Mouse (Mus musculus): ENCODE measurements around the gene Dph3. TPM values are rescaled to one million over a fixed set of nuclear protein-coding genes. Genes with fewer than 3 reads are reported as not detected.

The Dph3 gene
- total RNA-seq, 4 experiments from 2014 or later, result 33.7 to 42.6 (median 36.0) TPM

DNA sequence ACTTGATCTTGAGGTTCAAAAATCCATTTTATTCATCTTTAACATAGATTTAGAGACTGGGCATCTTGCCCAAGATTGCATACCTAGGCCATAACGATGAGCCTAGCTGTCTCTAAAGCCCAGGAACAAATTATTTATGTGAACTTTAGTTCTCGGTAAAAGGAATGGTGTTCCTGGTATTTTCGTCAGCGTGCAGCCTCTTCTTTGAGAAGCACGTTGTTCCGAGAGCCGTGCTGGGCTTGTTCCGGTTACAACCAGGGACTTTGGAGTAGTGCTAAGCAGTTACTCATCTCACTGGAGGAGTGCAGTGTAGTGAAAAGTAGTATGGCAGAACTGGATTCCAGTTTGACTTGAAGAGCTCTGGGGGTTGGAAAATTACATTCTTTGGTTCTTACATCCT is 697 bp upstream of the Dph3 start:
- no peak for DNase-seq (ENCODE audit: low spot score in 2 of 2)

DNA sequence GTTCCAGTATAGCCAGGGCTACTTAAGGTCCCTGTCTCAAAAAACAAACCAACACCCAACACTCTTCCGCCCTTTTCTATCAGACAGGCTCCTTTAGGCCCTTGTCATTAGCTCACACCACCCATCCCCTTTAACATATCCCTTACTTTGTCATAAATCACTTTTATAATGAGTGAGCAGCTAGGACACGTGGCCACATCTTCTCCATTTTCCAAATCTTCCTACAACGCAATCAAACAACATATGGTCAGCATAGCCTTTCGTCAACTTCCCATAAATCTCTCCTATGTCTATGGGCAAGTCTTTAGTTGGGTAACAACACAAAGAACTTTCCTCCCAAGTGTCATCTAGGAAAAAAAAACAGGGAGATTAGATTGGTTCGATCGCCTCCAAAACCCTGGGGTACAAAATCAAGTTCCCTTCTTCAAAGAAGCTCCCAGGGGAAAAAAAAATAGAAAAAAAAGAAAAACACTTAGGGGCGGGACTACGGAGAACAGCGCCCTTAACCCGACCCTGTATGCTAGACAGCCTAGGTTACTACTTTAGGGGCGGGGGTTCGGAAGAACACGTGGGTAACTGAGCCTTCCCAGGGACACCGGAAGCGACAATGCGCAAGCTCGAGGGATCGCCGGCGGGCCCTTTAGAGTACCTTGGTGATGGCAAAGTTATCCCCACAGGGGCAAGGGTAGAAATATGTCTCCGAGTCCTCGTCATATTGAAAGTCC is 606 bp downstream of the Dph3 start, which contains the start of gene Oxnad1:
Oxnad1 (plus strand) TSS at position 614 of the 725 bp plus-strand sequence.
- no peak for DNase-seq (ENCODE audit: low spot score in 2 of 2)

DNA sequence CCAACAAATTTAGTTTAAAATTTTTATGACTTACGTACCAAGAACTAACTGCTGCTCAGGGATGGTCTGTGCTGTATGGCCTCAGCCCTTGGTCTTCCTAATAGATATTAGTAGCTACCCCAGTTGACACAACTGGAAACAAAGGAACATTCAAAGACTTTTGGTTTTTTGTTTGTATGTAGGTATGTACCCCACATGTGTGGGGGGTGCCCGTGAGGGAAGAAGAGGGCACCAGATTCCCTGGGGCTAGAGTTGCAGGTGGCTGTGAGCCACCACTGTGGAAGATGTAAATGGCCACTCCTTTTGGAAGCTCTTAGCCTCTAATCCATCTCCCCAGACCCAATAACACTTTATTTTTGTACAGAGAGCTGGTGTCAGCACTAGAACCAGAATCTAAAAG is 2.1 kb downstream of the Dph3 start:
- no peak for DNase-seq (ENCODE audit: low spot score in 2 of 2)

DNA sequence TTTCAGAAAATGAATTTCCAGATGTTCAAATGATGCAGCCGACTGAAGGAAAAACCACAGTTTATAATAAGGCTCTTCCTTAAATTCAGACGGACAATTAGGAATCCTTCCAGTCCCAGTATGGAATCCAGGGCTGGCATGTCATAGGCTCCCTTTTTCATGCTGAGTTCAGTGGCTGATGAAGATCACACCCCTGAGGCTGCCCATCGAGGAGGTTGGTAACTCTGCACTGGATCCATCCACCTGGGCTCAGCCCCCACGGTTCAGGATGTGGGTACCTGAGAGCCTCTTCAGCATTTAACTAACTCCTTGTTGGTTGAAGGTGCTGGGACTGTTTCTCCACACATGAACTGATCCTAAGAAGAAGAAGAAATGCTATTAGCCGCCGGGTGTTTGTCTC is 2.6 kb downstream of the Dph3 start:
- DNase-seq (ENCODE audit: low spot score in 2 of 2), result no peak

DNA sequence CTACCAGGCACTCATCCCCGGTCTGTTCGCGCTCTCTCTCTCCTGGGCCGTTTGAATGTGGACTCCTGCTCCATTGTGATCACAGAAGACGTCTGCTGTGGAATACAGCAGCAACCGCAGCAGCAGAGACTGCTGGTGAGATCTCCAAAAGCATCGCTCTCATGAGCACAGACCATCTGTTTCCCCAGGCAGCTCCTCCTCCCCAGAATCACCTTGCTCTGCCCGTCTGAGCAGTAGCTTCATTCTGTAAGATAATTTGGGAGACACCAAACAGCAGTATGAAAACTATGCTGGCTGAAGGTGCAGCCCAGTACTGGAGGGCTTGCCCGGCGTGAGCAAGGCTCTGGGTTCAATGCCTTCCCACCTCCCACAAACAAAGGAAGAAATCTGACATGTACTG is 4.5 kb downstream of the Dph3 start:
- DNase-seq (ENCODE audit: low spot score in 2 of 2), result no peak

DNA sequence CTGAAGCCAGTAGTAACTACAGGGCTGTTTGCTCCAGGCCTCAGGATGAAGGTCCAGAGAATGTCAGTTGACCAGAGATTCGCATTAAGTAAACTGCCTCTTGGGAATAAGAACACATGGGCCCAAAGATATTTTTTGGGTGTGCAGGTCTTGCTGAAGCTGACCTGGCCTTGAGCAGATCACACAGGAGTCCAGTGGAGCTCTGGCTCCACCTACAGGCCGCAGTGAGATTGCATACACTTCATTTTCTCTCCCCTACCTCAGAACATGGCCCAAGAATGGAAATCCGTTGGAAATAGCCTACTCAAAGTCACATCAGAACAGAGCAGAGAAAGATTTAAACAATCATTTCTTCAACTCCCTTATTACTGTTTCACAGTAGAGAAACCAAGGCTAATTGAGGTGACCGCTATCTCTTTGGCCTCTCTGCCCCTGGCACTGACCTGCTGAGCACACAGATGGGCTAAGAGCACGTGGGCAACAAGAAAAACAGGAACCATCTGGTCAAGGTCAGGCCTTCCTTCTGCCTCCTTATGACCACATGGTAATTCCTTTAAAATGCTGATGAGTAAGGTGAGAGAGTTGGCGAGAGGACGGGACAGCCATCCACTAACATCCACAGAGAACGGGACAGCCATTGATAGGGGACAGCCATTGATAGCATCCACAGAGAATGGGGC is 8.5 kb downstream of the Dph3 start:
- DNase-seq (ENCODE audit: low spot score in 2 of 2), result peak in 1 of 2 experiments; percentile 50

DNA sequence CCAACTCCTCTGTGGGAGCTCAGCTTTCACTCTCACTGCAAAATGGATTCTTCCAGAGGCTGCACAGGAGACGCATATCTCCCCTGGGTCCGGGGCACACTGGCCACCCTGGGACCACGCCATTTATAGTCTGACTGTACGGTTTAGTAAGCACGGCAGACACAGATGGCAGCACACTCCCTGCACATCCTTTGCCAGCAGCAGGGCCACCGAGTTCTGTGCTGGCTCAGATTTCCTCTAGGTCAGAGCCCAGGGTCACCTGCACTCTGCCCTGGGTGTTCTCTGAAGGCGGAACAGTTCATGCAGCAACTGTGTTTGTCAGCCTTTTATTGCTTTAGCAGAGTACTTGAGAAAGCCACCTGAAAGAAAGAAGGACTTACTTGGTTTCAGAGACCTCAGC is 11.6 kb downstream of the Dph3 start:
- DNase-seq (ENCODE audit: low spot score in 2 of 2), result no peak

DNA sequence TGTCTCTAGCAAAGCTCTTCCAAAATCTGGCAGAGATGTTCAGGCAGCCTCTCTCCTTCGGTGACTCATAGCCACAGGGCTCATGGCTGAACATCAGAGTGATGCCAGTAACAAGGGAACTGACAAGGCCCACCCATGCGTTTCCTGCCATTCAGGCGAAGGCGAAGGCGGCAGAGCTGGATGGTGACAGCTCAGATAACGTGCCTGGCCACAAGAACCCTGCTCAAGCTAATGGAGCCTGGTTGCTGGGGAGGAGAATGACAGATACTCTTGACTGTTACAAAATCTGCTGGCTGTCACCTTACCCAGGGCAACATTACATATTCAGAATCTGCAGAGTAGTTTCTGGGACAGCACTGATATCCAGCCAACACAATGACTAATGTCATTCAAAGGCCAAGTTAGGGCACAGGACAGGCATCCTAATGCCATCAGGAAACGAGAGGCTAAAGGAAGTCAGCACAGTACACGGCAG is 12.3 kb downstream of the Dph3 start:
- DNase-seq (ENCODE audit: low spot score in 2 of 2), result peak; percentile 65 to 67

DNA sequence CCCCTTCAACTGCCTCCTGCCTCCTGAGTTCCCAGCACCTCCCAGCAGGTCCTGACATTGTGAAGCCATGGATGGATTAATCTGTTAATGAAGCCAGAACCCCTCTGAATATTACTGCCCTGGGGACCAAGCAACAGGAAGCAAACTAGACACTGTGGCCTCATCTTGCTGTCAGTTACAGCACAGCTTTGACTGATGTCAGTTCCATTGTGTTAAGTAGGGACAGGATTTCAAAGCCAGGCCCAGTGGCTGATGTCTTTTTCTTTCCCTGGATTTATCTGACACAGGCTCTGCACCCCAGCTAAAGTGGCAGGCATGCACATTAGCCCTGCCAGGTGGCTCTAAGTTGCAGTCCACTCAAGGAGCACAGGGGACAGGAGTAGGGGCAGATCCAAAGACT is 12.7 kb downstream of the Dph3 start:
- DNase-seq (ENCODE audit: low spot score in 2 of 2), result no peak

DNA sequence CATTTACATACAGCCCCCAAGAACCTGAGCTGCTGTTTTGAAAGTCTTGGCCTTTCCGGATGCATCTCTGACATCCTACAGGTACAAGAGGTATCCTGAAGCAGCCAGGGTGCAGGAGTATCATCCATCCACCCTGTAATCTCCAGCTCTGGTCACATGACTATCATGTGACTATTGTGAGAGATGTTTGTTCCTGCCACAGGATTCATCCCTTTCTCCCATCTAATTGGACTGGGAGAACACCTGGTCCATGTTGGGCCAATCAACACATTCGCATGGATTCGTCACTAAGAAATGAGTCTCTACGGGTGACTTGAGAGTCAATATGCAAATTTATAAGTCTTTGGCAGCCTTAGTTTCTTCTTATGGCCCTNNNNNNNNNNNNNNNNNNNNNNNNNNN is 24.1 kb downstream of the Dph3 start:
- no peak for DNase-seq (ENCODE audit: low spot score in 2 of 2)

DNA sequence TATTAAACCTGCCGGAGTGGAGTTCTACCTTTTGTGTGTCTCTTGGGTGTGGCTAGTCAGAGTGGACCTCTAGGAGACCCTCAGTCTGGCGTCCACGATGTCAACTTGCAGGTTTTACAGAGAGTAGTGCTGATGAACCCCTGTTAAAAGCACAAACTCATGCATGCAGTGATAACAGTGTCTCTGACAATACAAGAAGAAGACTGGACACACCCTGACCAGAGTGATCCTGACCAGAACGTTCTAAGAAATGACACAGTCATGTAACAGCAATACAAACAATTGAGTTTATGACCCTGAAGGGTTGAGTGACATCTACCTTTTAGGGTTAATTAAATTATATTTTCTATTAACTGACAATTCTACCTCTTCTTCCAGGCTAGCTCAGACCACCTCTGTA is 27.9 kb downstream of the Dph3 start:
- no peak for DNase-seq (ENCODE audit: low spot score in 2 of 2)

DNA sequence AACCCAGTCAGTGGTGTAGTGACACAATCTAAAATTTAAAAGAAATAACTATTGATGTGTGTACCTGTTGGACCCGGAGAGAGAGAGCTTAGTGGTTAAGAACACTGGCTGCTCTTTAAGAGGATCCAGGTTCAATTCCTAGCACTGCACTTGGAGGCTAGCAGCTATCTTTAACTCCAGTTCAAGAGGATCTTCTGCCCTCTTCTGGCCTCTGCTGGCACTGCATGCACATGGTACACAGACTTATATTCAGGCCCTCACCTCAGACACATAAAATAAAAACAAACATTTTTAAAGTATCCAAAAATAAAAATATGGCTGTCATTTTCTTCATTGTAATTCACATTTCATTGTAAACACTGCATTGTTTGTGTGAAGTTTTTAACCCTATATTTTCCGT is 28.9 kb downstream of the Dph3 start:
- no peak for DNase-seq (ENCODE audit: low spot score in 2 of 2)

DNA sequence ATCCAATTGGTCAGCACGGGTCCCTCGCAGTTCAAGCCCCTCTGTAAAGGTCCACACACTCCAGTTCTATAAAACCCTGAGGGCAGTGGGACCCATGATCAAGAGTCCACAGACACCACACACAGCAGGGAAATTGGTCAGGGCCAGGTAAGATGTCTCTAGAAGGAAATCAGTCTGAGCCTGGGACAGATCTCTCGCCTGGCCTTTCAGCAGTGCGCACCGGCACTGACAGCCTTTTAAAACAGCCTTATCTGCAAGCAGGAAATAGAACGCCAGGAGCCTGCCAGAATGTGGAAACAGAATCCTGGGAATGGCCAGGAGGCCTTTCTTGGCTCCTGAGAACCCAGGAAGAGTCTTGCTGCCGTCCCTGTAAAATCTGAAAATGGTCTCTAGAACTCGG is 29.7 kb downstream of the Dph3 start:
- DNase-seq (ENCODE audit: low spot score in 2 of 2), result no peak

DNA sequence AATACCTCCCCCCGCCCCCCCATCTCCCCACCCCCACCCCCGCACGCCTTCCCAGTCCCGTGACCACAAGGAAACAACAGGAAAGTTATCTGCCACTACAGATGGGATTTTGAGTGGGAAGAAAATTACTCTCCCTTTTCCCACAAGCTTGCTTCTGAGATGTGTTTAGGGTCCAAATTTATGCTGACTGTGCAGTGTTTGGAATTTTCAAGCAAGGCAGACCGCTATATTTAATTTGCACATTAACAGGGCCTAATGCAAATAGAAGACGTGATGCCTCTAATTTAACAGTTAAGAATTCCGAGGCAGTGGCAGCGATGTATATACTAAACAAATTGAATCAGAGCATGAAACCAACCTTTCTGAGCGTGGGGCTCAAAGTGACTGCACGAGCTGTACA is 30.7 kb downstream of the Dph3 start:
- no peak for DNase-seq (ENCODE audit: low spot score in 2 of 2)

DNA sequence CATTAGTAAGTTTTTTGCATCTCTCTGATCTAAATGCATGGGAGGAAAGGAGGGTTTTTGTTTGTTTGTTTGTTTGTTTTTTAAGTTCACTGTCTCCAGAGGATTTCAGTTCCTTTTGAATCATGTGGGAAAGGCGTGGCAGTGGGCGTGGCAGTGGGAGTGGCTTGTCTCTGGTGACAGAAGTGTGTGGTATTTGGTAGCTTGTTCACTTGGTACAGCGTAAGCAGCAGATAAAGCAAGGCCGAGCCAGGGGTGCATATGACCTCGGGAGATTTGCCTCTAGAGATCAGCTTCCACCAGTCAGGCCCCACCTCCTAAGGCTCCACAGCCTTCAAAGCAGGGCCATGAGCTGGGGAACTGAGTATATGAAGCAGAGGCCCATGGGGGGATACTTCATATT is 31.6 kb downstream of the Dph3 start:
- DNase-seq (ENCODE audit: low spot score in 2 of 2), result no peak

DNA sequence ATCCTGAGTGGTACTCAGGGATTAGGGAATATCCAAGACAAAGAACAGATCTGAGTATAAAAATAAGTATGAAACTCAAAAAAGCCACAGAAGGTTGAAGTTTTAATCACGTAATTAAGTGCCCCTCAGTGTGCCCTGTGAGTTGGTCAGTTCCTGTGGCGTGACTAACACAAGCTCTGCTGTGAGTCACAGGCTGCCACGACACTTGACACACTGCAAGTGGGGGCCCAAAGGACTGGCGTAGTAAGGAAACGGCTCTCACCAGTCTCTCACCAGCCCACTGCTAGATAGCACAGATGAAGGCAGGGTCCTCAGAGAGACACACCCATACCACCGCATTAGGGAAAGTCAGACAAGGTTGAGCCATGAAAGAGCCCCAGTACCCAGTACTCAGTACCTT is 35.4 kb downstream of the Dph3 start:
- no peak for DNase-seq (ENCODE audit: low spot score in 2 of 2)

DNA sequence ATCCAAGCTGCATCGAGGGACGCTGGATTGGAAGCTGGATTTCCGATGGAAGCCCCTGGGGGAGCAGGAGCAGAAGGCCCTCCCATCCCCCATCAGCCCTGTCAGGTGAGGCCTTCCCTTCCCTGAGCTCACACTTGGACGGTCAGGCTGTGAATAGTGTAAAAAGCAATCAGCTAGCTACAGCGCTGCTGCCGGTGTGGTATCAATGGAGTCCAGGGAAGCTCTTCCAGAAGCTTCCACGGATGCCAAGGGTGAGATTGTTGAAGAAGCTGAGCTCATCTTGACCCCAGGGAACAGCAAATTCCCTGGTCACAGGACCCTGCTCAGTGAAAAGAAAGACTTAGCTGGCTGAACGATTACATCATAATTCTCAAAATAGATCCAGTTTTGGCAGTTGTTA is 39.2 kb downstream of the Dph3 start:
- DNase-seq (ENCODE audit: low spot score in 2 of 2), result no peak

DNA sequence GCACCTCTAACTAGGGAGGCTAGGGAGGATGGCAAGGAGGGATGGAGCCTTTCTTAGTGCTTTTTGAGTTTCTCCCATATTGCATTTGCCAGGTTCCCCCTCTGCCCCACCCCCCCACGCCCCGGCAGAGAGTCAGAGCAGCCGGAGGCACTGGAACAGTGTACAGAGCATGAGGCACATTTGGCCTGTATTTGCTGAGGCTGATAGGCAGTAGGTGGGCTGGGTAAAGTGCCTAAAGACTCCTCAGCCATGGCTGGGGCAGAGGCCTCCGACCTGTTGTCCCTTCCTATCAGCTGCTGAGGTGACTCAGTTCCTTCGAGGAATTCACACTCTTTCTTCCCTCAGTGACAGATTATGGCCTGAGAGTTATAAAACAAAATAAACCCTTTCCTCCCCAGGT is 43.4 kb downstream of the Dph3 start:
- DNase-seq (ENCODE audit: low spot score in 2 of 2), result no peak

DNA sequence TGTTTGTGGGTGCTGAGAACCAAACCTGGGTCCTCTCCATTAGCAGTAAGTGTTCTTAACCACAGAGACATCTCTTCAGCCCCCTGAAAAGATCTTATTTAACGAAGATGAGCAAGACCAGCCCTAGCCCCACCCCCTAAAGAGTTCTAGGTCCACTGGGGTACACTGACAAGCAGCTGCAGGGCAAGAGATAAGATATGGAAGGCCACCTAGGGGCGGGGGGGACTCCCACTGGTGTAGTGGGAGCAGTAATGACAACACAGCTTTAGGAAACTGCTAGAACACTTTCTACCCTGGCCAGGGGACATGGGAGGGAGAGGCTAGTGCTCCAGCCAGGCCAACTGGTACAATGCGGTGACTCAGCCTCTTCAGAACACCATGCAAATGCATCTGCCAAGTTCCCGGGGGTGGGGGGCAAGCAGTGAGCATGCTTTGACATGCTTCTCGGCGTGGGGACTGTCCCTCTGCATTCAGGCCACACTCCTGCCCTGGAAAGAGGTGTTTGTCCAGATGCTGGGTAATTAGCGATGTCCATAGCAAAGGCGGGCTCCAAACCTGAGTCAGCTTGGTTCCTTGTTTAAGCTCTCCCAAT is 47.8 kb downstream of the Dph3 start:
- no peak for DNase-seq (ENCODE audit: low spot score in 2 of 2)

DNA sequence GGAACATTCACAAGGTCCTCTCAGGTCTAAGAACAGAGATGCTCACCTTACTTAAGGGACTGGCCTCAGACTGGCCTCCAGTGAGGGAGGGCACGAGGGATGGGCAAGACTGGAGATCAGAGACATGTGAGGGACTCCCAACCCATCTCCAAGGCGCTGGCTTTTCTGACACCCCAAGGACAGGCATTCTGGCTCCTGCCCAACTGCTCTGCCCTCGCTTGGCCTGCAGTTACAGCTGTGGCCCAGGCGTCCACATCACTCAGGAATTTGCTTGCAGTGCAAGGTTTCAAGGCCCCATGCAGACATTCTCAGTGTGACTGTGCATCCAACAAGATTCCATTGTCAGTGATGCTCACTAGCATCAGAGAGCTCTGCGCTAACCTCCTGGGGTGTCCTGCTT is 49.0 kb downstream of the Dph3 start:
- no peak for DNase-seq (ENCODE audit: low spot score in 2 of 2)

DNA sequence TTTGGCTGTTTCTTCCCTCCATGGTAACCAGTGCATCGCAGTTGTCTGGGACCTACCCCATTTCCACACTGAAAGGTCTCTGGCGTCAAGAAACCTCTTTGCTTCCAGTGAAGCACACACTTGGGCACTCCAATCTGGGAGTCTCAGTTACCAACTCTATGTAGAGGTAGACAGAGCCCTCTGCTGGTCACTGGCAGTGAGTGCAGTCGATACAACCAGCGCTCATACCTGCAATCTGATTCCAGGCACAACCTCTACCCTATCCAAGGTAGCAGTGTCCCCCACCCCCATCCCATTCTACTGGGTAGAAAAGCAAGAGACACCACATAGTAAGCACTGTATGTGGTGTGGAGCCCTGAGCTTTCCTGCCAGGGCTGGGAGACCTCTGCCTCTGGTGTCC is 53.0 kb downstream of the Dph3 start:
- DNase-seq (ENCODE audit: low spot score in 2 of 2), result peak; percentile 43 to 72

All from layer of hippocampus, adult 8-10 months (tissue).